1 mouse cellular context compared by ENCODE assay signal in genomic region chr7:144907793-144908192, GRCm38 (mm10).
TF ChIP-seq lines count a peak whose summit lies in the region.

No protein-coding gene starts in this region.

TF ChIP-seq in CH12.LX, 34 proteins besides CTCF, POLR2A, EP300 and RAD21 (continued from another document):
- peak; percentile 88 for TF ChIP-seq JUN (IDR thresholded peaks at IDR 0.05; ENCODE audit: insufficient read depth, low read depth, low read length)
- TF ChIP-seq JUND (conservative IDR thresholded peaks at IDR 0.05; ENCODE audit: low read depth, low read length), result peak; percentile 86
- peak; percentile 63 for TF ChIP-seq ZNF384 (IDR thresholded peaks at IDR 0.05; ENCODE audit: low read depth, low read length)
- TF ChIP-seq IRF4 (IDR thresholded peaks at IDR 0.05; ENCODE audit: low read depth, low read length), result peak; percentile 26; the same call in 1 of the 2 replicates
TF ChIP-seq in CH12.LX: peak in this region for 7.
